Mouse (Mus musculus): Measurements from ENCODE around the gene Fut7. TPM values are rescaled to one million over a fixed set of nuclear protein-coding genes. Genes with fewer than 3 reads are reported as not detected.

The Fut7 gene
- polyA plus RNA-seq, 1 experiment = 17.9 TPM

DNA sequence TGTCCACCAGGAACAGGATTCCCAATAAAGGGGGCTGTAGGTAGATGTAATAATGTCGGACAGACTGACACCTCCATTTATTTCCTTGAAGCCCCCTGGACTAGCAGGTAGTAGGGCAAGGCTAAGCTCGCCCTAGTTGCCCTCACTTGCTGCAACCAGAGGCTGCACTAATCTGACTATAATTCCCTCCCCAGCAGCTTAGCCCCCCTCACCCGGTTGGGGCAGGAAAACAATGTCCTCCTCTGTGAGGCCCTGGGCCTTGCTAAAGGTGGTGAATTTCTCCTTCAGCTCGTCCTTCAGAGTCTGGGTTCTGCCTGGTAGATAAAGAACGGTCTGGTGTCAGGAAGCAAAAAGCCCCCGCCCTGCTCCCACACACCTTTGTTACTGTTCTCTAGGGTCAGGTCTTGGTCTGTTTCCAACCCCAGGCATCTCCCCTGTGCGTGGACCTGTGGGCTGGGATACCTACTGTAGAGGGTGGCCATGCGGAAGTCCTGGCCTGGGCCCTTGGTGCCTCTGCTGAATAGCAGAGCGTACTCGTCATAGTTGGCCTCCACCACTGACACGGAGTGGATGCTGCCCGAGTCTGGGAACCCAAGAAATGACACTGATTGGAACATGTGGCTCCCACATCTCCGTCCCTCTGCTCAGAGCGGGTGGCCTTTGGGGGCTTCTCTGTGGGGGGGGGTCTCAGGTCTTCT, 44.7 kb downstream of the Fut7 start:
- H3K27ac ChIP-seq (ENCODE audit: control insufficient read depth, insufficient read depth, low read depth, low read length, poor library complexity) = no peak overlapping the region
- WGBS = 71% methylated on average over 14 of the region's 14 CpGs
- no peak overlapping the region for H3K4me3 ChIP-seq (replicated peaks; ENCODE audit: control insufficient read depth, low read depth, low read length)
- H3K4me1 ChIP-seq (ENCODE audit: control insufficient read depth, insufficient read depth, low read length) = peaks cover 3% of the 10 kb centered on the region
- no peak for TF ChIP-seq POLR2A (IDR thresholded peaks at IDR 0.05; ENCODE audit: borderline replicate concordance, control insufficient read depth, low read depth, low read length)
- no peak for TF ChIP-seq CTCF (IDR thresholded peaks at IDR 0.05; ENCODE audit: control insufficient read depth, insufficient read depth, low read length)

DNA sequence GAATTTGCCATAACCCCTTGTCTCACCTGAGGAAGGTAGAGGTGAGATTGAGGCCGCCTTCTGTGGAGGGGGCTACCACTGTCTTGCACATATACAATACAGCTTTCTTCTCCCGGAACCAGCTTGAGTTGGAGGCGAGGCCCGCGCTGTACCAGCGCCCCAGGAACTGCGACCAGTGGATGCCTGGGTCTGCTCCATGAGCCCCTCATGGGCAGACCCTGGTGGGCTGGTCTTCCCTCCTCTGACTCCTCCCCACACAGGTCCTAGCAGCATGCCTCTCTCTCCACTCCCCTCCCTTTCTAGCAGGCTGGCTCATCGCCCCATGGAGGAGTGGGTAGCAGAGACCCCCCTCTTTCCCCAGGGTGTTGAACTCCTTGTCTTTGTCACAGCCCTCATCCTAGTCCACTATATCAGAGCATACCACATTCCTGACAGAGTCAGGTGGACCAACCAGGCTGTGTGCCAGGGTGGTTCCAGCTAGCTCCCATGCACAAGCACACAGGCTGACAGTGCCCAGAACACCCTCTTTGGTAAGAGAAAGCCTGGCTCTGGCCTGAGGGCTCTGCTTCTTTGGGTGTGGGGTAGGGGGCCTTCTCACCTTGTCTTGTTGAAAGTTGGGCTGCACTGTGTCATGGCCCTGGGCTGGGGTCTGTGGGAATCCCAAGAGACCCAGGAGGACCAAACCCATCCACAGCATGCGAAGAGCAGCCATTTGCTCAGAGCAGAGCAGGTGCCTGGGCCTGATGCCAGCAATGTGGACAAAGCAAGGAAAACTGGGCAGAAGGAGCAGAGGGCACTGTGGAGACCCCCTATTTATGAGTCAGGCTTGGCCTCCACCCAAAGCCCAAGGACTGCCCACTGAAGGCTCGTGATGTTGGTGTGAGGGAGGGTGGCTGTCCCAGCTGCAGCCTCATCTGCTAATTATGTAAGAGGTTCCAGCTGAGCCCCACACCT, 46.2 kb downstream of the Fut7 start:
- Histone ChIP-seq H3K4me1 (ENCODE audit: control insufficient read depth, insufficient read depth, low read length) (peaks cover 3% of the 10 kb centered on the region), H3K27ac (ENCODE audit: control insufficient read depth, insufficient read depth, low read depth, low read length, poor library complexity) (no peak overlapping the region), H3K4me3 (replicated peaks; ENCODE audit: control insufficient read depth, low read depth, low read length) (no peak overlapping the region)
- no peak for TF ChIP-seq POLR2A (IDR thresholded peaks at IDR 0.05; ENCODE audit: borderline replicate concordance, control insufficient read depth, low read depth, low read length)
- no peak for TF ChIP-seq CTCF (IDR thresholded peaks at IDR 0.05; ENCODE audit: control insufficient read depth, insufficient read depth, low read length)
- 81% methylated on average over 10 of the region's 10 CpGs for WGBS

GRCm38 (mm10) chr2:25469969-25470368, 46.9 kb downstream of the Fut7 start, which contains the start of gene Ptgds:
Ptgds (minus strand) TSS chr2:25470046.
- peaks cover 3% of the 10 kb centered on the region for H3K4me1 ChIP-seq (ENCODE audit: control insufficient read depth, insufficient read depth, low read length)
- H3K27ac ChIP-seq (ENCODE audit: control insufficient read depth, insufficient read depth, low read depth, low read length, poor library complexity) = no peak within 1 kb of the TSS
- H3K4me3 ChIP-seq (replicated peaks; ENCODE audit: control insufficient read depth, low read depth, low read length) = no peak within 1 kb of the TSS
- WGBS = 83% methylated on average over 6 of the region's 6 CpGs
- TF ChIP-seq CTCF (IDR thresholded peaks at IDR 0.05; ENCODE audit: control insufficient read depth, insufficient read depth, low read length) = no peak
- no peak for TF ChIP-seq POLR2A (IDR thresholded peaks at IDR 0.05; ENCODE audit: borderline replicate concordance, control insufficient read depth, low read depth, low read length)

DNA sequence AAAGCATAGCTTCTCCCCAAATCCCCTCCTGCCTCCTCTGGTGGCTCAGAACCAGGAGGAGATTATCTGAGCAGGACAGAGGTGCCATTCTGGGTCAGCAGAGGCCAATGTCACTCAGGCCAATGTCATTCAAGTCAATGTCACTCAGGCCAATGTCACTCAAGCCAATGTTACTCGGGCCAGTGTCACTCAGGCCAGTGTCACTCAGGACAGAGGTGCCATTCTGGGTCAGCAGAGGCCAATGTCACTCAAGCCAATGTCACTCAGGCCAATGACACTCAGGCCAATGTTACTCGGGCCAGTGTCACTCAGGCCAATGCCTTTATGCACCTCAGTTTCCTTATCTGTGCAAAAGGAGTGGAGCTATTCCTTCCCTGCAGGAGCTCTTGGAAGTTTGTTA, 49.5 kb downstream of the Fut7 start:
- Histone ChIP-seq H3K27ac (ENCODE audit: control insufficient read depth, insufficient read depth, low read depth, low read length, poor library complexity) (no peak overlapping the region), H3K4me1 (ENCODE audit: control insufficient read depth, insufficient read depth, low read length) (no peaks in the 10 kb centered on the region), H3K4me3 (replicated peaks; ENCODE audit: control insufficient read depth, low read depth, low read length) (no peak overlapping the region)
- WGBS = 77% methylated on average over 2 of the region's 2 CpGs
- no peak for TF ChIP-seq CTCF (IDR thresholded peaks at IDR 0.05; ENCODE audit: control insufficient read depth, insufficient read depth, low read length)
- TF ChIP-seq POLR2A (IDR thresholded peaks at IDR 0.05; ENCODE audit: borderline replicate concordance, control insufficient read depth, low read depth, low read length) = no peak

Other genes starting within 250 kb of the Fut7 start
- gene Nrarp, start 242.5 kb upstream of the Fut7 start, polyA plus RNA-seq (2011; ENCODE audit: insufficient read depth, insufficient read length, low replicate concordance, missing spikeins) = 1.7 and 2.6 TPM in 2 replicates
- 3.9 and 8.9 TPM in 2 replicates for gene Tor4a, start 226.4 kb upstream of the Fut7 start, polyA plus RNA-seq (2011; ENCODE audit: insufficient read depth, insufficient read length, low replicate concordance, missing spikeins)
- gene Nelfb, start 211.8 kb upstream of the Fut7 start, polyA plus RNA-seq (2011; ENCODE audit: insufficient read depth, insufficient read length, low replicate concordance, missing spikeins) = 26.7 and 38.0 TPM in 2 replicates
- gene Stpg3, start 208.6 kb upstream of the Fut7 start, polyA plus RNA-seq (2011; ENCODE audit: insufficient read depth, insufficient read length, low replicate concordance, missing spikeins) = not detected in 2 replicates
- not detected in 2 replicates for gene Fam166a, start 204.5 kb upstream of the Fut7 start, polyA plus RNA-seq (2011; ENCODE audit: insufficient read depth, insufficient read length, low replicate concordance, missing spikeins)
- 319 and 327 TPM in 2 replicates for gene Tubb4b, start 198.6 kb upstream of the Fut7 start, polyA plus RNA-seq (2011; ENCODE audit: insufficient read depth, insufficient read length, low replicate concordance, missing spikeins)
- gene Slc34a3, start 188.9 kb upstream of the Fut7 start, polyA plus RNA-seq (2011; ENCODE audit: insufficient read depth, insufficient read length, low replicate concordance, missing spikeins) = not detected in 2 replicates
- gene Rnf224, start 186.5 kb upstream of the Fut7 start, polyA plus RNA-seq (2011; ENCODE audit: insufficient read depth, insufficient read length, low replicate concordance, missing spikeins) = not detected in 2 replicates
- 3.1 and 4.2 TPM in 2 replicates for gene Rnf208, start 181.0 kb upstream of the Fut7 start, polyA plus RNA-seq (2011; ENCODE audit: insufficient read depth, insufficient read length, low replicate concordance, missing spikeins)
- not detected in 2 replicates for gene Cysrt1, start 180.8 kb upstream of the Fut7 start, polyA plus RNA-seq (2011; ENCODE audit: insufficient read depth, insufficient read length, low replicate concordance, missing spikeins)
- 9.9 and 22.3 TPM in 2 replicates for gene AL732309.1, start 176.4 kb upstream of the Fut7 start, polyA plus RNA-seq (2011; ENCODE audit: insufficient read depth, insufficient read length, low replicate concordance, missing spikeins)
- gene Tmem203, start 167.8 kb upstream of the Fut7 start, polyA plus RNA-seq (2011; ENCODE audit: insufficient read depth, insufficient read length, low replicate concordance, missing spikeins) = 5.0 and 15.6 TPM in 2 replicates
- gene Tprn, start 160.6 kb upstream of the Fut7 start, polyA plus RNA-seq (2011; ENCODE audit: insufficient read depth, insufficient read length, low replicate concordance, missing spikeins) = 1.4 and 17.5 TPM in 2 replicates
- 48.8 and 65.8 TPM in 2 replicates for gene Ssna1, start 150.8 kb upstream of the Fut7 start, polyA plus RNA-seq (2011; ENCODE audit: insufficient read depth, insufficient read length, low replicate concordance, missing spikeins)
- gene Anapc2, start 150.8 kb upstream of the Fut7 start, polyA plus RNA-seq (2011; ENCODE audit: insufficient read depth, insufficient read length, low replicate concordance, missing spikeins) = 20.1 and 34.3 TPM in 2 replicates
- not detected in 2 replicates for gene Tmem210, start 135.1 kb upstream of the Fut7 start, polyA plus RNA-seq (2011; ENCODE audit: insufficient read depth, insufficient read length, low replicate concordance, missing spikeins)
- gene Lrrc26, start 133.4 kb upstream of the Fut7 start, polyA plus RNA-seq (2011; ENCODE audit: insufficient read depth, insufficient read length, low replicate concordance, missing spikeins) = not detected in 2 replicates
- 5.0 TPM in 1 of 2 replicates, not detected in the other for gene Grin1, start 104.1 kb upstream of the Fut7 start, polyA plus RNA-seq (2011; ENCODE audit: insufficient read depth, insufficient read length, low replicate concordance, missing spikeins)
- gene Man1b1, start 90.9 kb upstream of the Fut7 start, polyA plus RNA-seq (2011; ENCODE audit: insufficient read depth, insufficient read length, low replicate concordance, missing spikeins) = 25.9 and 33.0 TPM in 2 replicates
- 22.8 and 29.5 TPM in 2 replicates for gene Dpp7, start 66.9 kb upstream of the Fut7 start, polyA plus RNA-seq (2011; ENCODE audit: insufficient read depth, insufficient read length, low replicate concordance, missing spikeins)
- 20.1 and 62.6 TPM in 2 replicates for gene Uap1l1, start 57.6 kb upstream of the Fut7 start, polyA plus RNA-seq (2011; ENCODE audit: insufficient read depth, insufficient read length, low replicate concordance, missing spikeins)
- gene Sapcd2, start 50.9 kb upstream of the Fut7 start, polyA plus RNA-seq (2011; ENCODE audit: insufficient read depth, insufficient read length, low replicate concordance, missing spikeins) = 13.7 and 27.3 TPM in 2 replicates
- 0.54 TPM in 1 of 2 replicates, not detected in the other for gene Entpd2, start 27.4 kb upstream of the Fut7 start, polyA plus RNA-seq (2011; ENCODE audit: insufficient read depth, insufficient read length, low replicate concordance, missing spikeins)
- gene Npdc1, start 23.9 kb upstream of the Fut7 start, polyA plus RNA-seq (2011; ENCODE audit: insufficient read depth, insufficient read length, low replicate concordance, missing spikeins) = 3.4 and 22.4 TPM in 2 replicates
- 5.0 and 15.0 TPM in 2 replicates for gene Abca2, start 5.4 kb downstream of the Fut7 start, polyA plus RNA-seq (2011; ENCODE audit: insufficient read depth, insufficient read length, low replicate concordance, missing spikeins)
- not detected in 2 replicates for gene Clic3, start 33.6 kb downstream of the Fut7 start, polyA plus RNA-seq (2011; ENCODE audit: insufficient read depth, insufficient read length, low replicate concordance, missing spikeins)
- gene Paxx, start 37.8 kb downstream of the Fut7 start, polyA plus RNA-seq (2011; ENCODE audit: insufficient read depth, insufficient read length, low replicate concordance, missing spikeins) = 42.2 and 114 TPM in 2 replicates
- gene Ptgds, start 46.8 kb downstream of the Fut7 start, polyA plus RNA-seq (2011; ENCODE audit: insufficient read depth, insufficient read length, low replicate concordance, missing spikeins) = 9.3 TPM in 1 of 2 replicates, not detected in the other
- not detected in 2 replicates for gene Lcn12, start 70.6 kb downstream of the Fut7 start, polyA plus RNA-seq (2011; ENCODE audit: insufficient read depth, insufficient read length, low replicate concordance, missing spikeins)
- gene Fbxw5, start 77.5 kb downstream of the Fut7 start, polyA plus RNA-seq (2011; ENCODE audit: insufficient read depth, insufficient read length, low replicate concordance, missing spikeins) = 18.5 and 30.4 TPM in 2 replicates
- 1.6 and 6.2 TPM in 2 replicates for gene C8g, start 78.5 kb downstream of the Fut7 start, polyA plus RNA-seq (2011; ENCODE audit: insufficient read depth, insufficient read length, low replicate concordance, missing spikeins)
- gene Traf2, start 123.7 kb downstream of the Fut7 start, polyA plus RNA-seq (2011; ENCODE audit: insufficient read depth, insufficient read length, low replicate concordance, missing spikeins) = 14.5 and 22.7 TPM in 2 replicates
- 46.6 and 73.8 TPM in 2 replicates for gene Edf1, start 134.6 kb downstream of the Fut7 start, polyA plus RNA-seq (2011; ENCODE audit: insufficient read depth, insufficient read length, low replicate concordance, missing spikeins)
- gene Mamdc4, start 151.6 kb downstream of the Fut7 start, polyA plus RNA-seq (2011; ENCODE audit: insufficient read depth, insufficient read length, low replicate concordance, missing spikeins) = 1.1 and 9.7 TPM in 2 replicates
- gene Phpt1, start 152.0 kb downstream of the Fut7 start, polyA plus RNA-seq (2011; ENCODE audit: insufficient read depth, insufficient read length, low replicate concordance, missing spikeins) = 12.3 and 16.4 TPM in 2 replicates
- 0.34 and 0.92 TPM in 2 replicates for gene Ajm1, start 158.5 kb downstream of the Fut7 start, polyA plus RNA-seq (2011; ENCODE audit: insufficient read depth, insufficient read length, low replicate concordance, missing spikeins)
- gene Rabl6, start 185.3 kb downstream of the Fut7 start, polyA plus RNA-seq (2011; ENCODE audit: insufficient read depth, insufficient read length, low replicate concordance, missing spikeins) = 33.4 and 38.2 TPM in 2 replicates
- not detected in 2 replicates for gene Ccdc183, start 194.4 kb downstream of the Fut7 start, polyA plus RNA-seq (2011; ENCODE audit: insufficient read depth, insufficient read length, low replicate concordance, missing spikeins)
- 17.3 and 20.9 TPM in 2 replicates for gene Tmem141, start 198.7 kb downstream of the Fut7 start, polyA plus RNA-seq (2011; ENCODE audit: insufficient read depth, insufficient read length, low replicate concordance, missing spikeins)
- 14.7 and 28.0 TPM in 2 replicates for gene Fcna, start 204.8 kb downstream of the Fut7 start, polyA plus RNA-seq (2011; ENCODE audit: insufficient read depth, insufficient read length, low replicate concordance, missing spikeins)
- gene Lcn8, start 229.9 kb downstream of the Fut7 start, polyA plus RNA-seq (2011; ENCODE audit: insufficient read depth, insufficient read length, low replicate concordance, missing spikeins) = not detected in 2 replicates
- not detected in 2 replicates for gene Lcn5, start 234.7 kb downstream of the Fut7 start, polyA plus RNA-seq (2011; ENCODE audit: insufficient read depth, insufficient read length, low replicate concordance, missing spikeins)

Data from bone marrow, adult 2 months (tissue).